Mouse (Mus musculus) cerebellum, postnatal 10 days (tissue): ENCODE measurements around the gene Zfp386.

ENCODE experiments used
- DNase-seq, 2 experiments: peaks; one replicate each; pipeline ENCODE4 v3.0.0; 2021; ENCODE audit warnings: mixed read lengths in 2 of 2

Zfp386 gene

GRCm38 (mm10) chr12:116094765-116095555, 47.4 kb downstream of the Zfp386 start:
- DNase-seq, result no peak

GRCm38 (mm10) chr12:116096361-116096904, 48.9 kb downstream of the Zfp386 start:
- DNase-seq, result no peak

GRCm38 (mm10) chr12:116097166-116097565, 49.6 kb downstream of the Zfp386 start:
- no peak for DNase-seq

- no peak for DNase-seq
These were observed 54.4 kb downstream of the Zfp386 start for GRCm38 (mm10) chr12:116101945-116102344.

GRCm38 (mm10) chr12:116109451-116110353, 62.2 kb downstream of the Zfp386 start:
- DNase-seq, result no peak

GRCm38 (mm10) chr12:116111007-116111694, 63.6 kb downstream of the Zfp386 start:
- no peak for DNase-seq
